ENCODE assay signal across 9 mouse cellular contexts in the genomic region with DNA sequence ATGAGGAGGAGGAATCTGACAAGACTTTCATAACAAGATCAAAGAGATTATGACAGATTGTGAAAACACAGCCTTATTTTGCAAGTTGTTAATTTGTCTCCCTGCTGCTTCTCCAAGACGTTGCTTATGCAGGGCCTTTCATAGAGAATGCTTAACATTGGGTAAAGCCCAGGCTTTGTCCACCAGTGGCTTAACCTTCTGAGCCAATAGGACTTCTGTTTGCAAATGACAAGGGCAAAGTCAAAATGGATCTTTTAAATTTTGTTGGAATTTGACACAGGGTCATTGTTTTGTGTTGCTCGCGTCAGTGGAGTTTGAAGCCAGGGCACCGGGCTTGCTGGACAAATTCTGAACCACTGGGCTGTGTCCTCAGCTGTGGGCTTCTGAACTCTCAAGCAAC.
"Had no signal": no experiment of that assay in that cellular context is flagged by ENCODE, and none has a peak within 500 bp of the region (broad histone marks: within the 10 kb centered on the region; RNA-seq: fewer than 3 reads in every experiment).

No protein-coding gene starts in this region.

- DNase-seq: forebrain, postnatal 0 days; gastrocnemius, postnatal 14 days; gastrocnemius, postnatal 36 days; heart, adult 11 months; heart, adult 2 months; heart, postnatal 10 days; heart, postnatal 4 days; liver, embryonic 13.5 days; liver, postnatal 0 days had no signal
